Mouse (Mus musculus) midbrain, postnatal 0 days (tissue): ENCODE measurements around the gene Trdn. TPM values are rescaled to one million over a fixed set of nuclear protein-coding genes. Genes with fewer than 3 reads are reported as not detected.
A peak's percentile ranks its signal among the peaks of the same experiment; 100 is the strongest.

Source experiments
- ATAC-seq: fragments of 200-750 bp; cut with Nextera tagmentation; 2 replicates; pipeline ENCODE4 v1.8.0; 2017; ENCODE audit warnings: moderate number of reproducible peaks, mild to moderate bottlenecking, moderate TSS enrichment, moderate library complexity; ENCODE audit not compliant: low FRiP score
- DNase-seq: peaks from one replicate; pipeline ENCODE4 v3.0.0-alpha.2; 2015; ENCODE audit warnings: low spot score
- H3K27ac ChIP-seq: fragments of 300-500 bp; sonication (generic); 2 replicates; pipeline ENCODE4 v1.5.1; 2014; ENCODE audit warnings: low read depth, mild to moderate bottlenecking, low read length, mixed read lengths
- H3K27me3 ChIP-seq: fragments of 300-500 bp; sonication (generic); 2 replicates; pipeline ENCODE4 v1.6.1; 2014; ENCODE audit warnings: low read length, control low read depth, mixed read lengths; ENCODE audit not compliant: insufficient read depth
- H3K36me3 ChIP-seq: fragments of 300-500 bp; sonication (generic); 2 replicates; pipeline ENCODE4 v1.6.1; 2014; ENCODE audit warnings: low read length, control low read depth, mixed read lengths; ENCODE audit not compliant: insufficient read depth
- H3K4me1 ChIP-seq: fragments of 300-500 bp; sonication (generic); 2 replicates; pipeline ENCODE4 v1.6.1; 2014; ENCODE audit warnings: mild to moderate bottlenecking, control low read depth, antibody characterized with exemption, low read length, mixed read lengths; ENCODE audit not compliant: insufficient read depth
- H3K4me2 ChIP-seq: fragments of 300-500 bp; sonication (generic); 2 replicates; pipeline ENCODE4 v1.6.1; 2014; ENCODE audit warnings: low read depth, mild to moderate bottlenecking, low read length, mixed read lengths; ENCODE audit not compliant: poor library complexity, severe bottlenecking
- H3K4me3 ChIP-seq: fragments of 300-500 bp; sonication (generic); 2 replicates; pipeline ENCODE4 v1.5.1; 2014; ENCODE audit warnings: low read depth, mild to moderate bottlenecking, low read length, moderate library complexity
- H3K9ac ChIP-seq: fragments of 300-500 bp; sonication (generic); replicated peaks from 2 replicates; pipeline ENCODE4 v1.6.1; 2014; ENCODE audit warnings: mild to moderate bottlenecking, low read length, moderate library complexity, mixed read lengths; ENCODE audit not compliant: poor library complexity, severe bottlenecking
- H3K9me3 ChIP-seq: fragments of 300-500 bp; sonication (generic); 2 replicates; pipeline ENCODE4 v1.6.1; 2016; ENCODE audit warnings: low read length, control low read depth
- CTCF ChIP-seq: IDR thresholded peaks from 2 replicates; pipeline ENCODE4 v1.5.1; 2016; ENCODE audit warnings: antibody characterized with exemption, mild to moderate bottlenecking
- WGBS: fragments of 180-500 bp; shearing (Covaris S2); extraction: QIAGEN DNeasy Blood & Tissue Kit; methylation state at CpG from one replicate; pipeline ENCODE4 v1.1.7; 2014; 5-methylcytosine and 5-hydroxymethylcytosine counted together
- polyA plus RNA-seq: library from polyadenylated mRNA; unstranded; fragments of >200 nt; fragmentation: Nextera tagmentation; extraction: Ambion mirVana; gene quantifications from 2 replicates; pipeline ENCODE4 v1.2.1, GENCODE M21; 2015
- total RNA-seq: library from RNA; depleted of rRNA; stranded (reverse); fragments of >200 nt; gene quantifications from 2 replicates; pipeline ENCODE4 v1.2.3, GENCODE M21; 2014

Trdn gene
- total and polyA plus RNA-seq, 2 experiments from 2014 or later = 0.10 to 0.22 TPM

- H3K4me3 ChIP-seq = no peak overlapping the region
- no peak for TF ChIP-seq CTCF
- no peak overlapping the region for H3K4me2 ChIP-seq
- no peak overlapping the region for H3K27ac ChIP-seq
- H3K27me3 ChIP-seq = no peaks in the 10 kb centered on the region
- H3K9me3 ChIP-seq = no peaks in the 10 kb centered on the region
- ATAC-seq (no peak), DNase-seq (peak; percentile 24)
- H3K36me3 ChIP-seq = no peaks in the 10 kb centered on the region
- 37% methylated on average over 2 of the region's 2 CpGs for WGBS
- no peaks in the 10 kb centered on the region for H3K4me1 ChIP-seq
- H3K9ac ChIP-seq = no peak overlapping the region
Measured at GRCm38 (mm10) chr10:33179731-33180631, 99.6 kb downstream of the Trdn start.

- DNase-seq (no peak), ATAC-seq (no peak)
- H3K27ac ChIP-seq = no peak overlapping the region
- WGBS = 96% methylated on average over 1 of the region's 1 CpGs
- H3K4me1 ChIP-seq = no peaks in the 10 kb centered on the region
- no peaks in the 10 kb centered on the region for H3K27me3 ChIP-seq
- no peaks in the 10 kb centered on the region for H3K36me3 ChIP-seq
- TF ChIP-seq CTCF = no peak
- H3K4me3 ChIP-seq = no peak overlapping the region
- H3K9ac ChIP-seq = no peak overlapping the region
- no peak overlapping the region for H3K4me2 ChIP-seq
- H3K9me3 ChIP-seq = no peaks in the 10 kb centered on the region
Measured at GRCm38 (mm10) chr10:33189031-33189430, 108.7 kb downstream of the Trdn start.

GRCm38 (mm10) chr10:33195919-33196318, 115.6 kb downstream of the Trdn start:
- no peak overlapping the region for H3K27ac ChIP-seq
- no peaks in the 10 kb centered on the region for H3K9me3 ChIP-seq
- no peaks in the 10 kb centered on the region for H3K36me3 ChIP-seq
- no peak overlapping the region for H3K4me3 ChIP-seq
- WGBS = 17% methylated on average over 1 of the region's 1 CpGs
- DNase-seq (no peak), ATAC-seq (no peak)
- H3K9ac ChIP-seq = no peak overlapping the region
- no peaks in the 10 kb centered on the region for H3K4me1 ChIP-seq
- H3K27me3 ChIP-seq = no peaks in the 10 kb centered on the region
- no peak for TF ChIP-seq CTCF
- no peak overlapping the region for H3K4me2 ChIP-seq

- WGBS = 68% methylated on average over 1 of the region's 1 CpGs
- no peak for TF ChIP-seq CTCF
- ATAC-seq = no peak
- H3K4me2 ChIP-seq = no peak overlapping the region
- no peak for DNase-seq
- no peak overlapping the region for H3K27ac ChIP-seq
- no peak overlapping the region for H3K4me3 ChIP-seq
- H3K36me3 ChIP-seq = no peaks in the 10 kb centered on the region
- no peak overlapping the region for H3K9ac ChIP-seq
- no peaks in the 10 kb centered on the region for H3K4me1 ChIP-seq
- H3K27me3 ChIP-seq = no peaks in the 10 kb centered on the region
- H3K9me3 ChIP-seq = no peaks in the 10 kb centered on the region
Measured at GRCm38 (mm10) chr10:33198257-33198656, 117.9 kb downstream of the Trdn start.

- WGBS = 78% methylated on average over 1 of the region's 1 CpGs
- H3K36me3 ChIP-seq = no peaks in the 10 kb centered on the region
- no peak overlapping the region for H3K4me3 ChIP-seq
- ATAC-seq (no peak), DNase-seq (no peak)
- H3K27ac ChIP-seq = no peak overlapping the region
- H3K9ac ChIP-seq = no peak overlapping the region
- H3K27me3 ChIP-seq = no peaks in the 10 kb centered on the region
- H3K9me3 ChIP-seq = no peaks in the 10 kb centered on the region
- TF ChIP-seq CTCF = no peak
- H3K4me2 ChIP-seq = no peak overlapping the region
- H3K4me1 ChIP-seq = no peaks in the 10 kb centered on the region
Measured at GRCm38 (mm10) chr10:33210411-33210810, 130.1 kb downstream of the Trdn start.

- no peak for ATAC-seq
Measured at GRCm38 (mm10) chr10:33253911-33254310, 173.6 kb downstream of the Trdn start.

More at GRCm38 (mm10) chr10:33253911-33254310, 173.6 kb downstream of the Trdn start:
- H3K9me3 ChIP-seq = no peaks in the 10 kb centered on the region
- H3K4me3 ChIP-seq = no peak overlapping the region
- H3K27me3 ChIP-seq = no peaks in the 10 kb centered on the region
- no peak for TF ChIP-seq CTCF
- no peaks in the 10 kb centered on the region for H3K4me1 ChIP-seq
- WGBS = 75% methylated on average over 1 of the region's 1 CpGs
- H3K36me3 ChIP-seq = no peaks in the 10 kb centered on the region
- no peak for DNase-seq
- H3K4me2 ChIP-seq = no peak overlapping the region
- no peak overlapping the region for H3K27ac ChIP-seq
- H3K9ac ChIP-seq = no peak overlapping the region
